Mouse (Mus musculus) heart, adult 2 months (tissue): ENCODE measurements around the gene Cnga2.
A peak's percentile ranks its signal among the peaks of the same experiment; 100 is the strongest.

Experiments
- CTCF ChIP-seq: fragments of 200-600 bp; IDR thresholded peaks from 2 replicates; pipeline ENCODE4 v1.8.1; 2022; ENCODE audit warnings: antibody characterized with exemption, mild to moderate bottlenecking, moderate library complexity
- EP300 ChIP-seq: fragments of 200-500 bp; IDR thresholded peaks from 2 replicates; pipeline ENCODE4 v1.6.1; 2011; ENCODE audit warnings: low read depth, low read length, control low read depth; ENCODE audit not compliant: insufficient read depth
- POLR2A ChIP-seq: fragments of 200-500 bp; IDR thresholded peaks from 2 replicates; pipeline ENCODE4 v1.6.1; 2011; ENCODE audit warnings: mild to moderate bottlenecking, low read depth, low read length, control low read depth; ENCODE audit not compliant: insufficient read depth

- no peak for TF ChIP-seq CTCF
- TF ChIP-seq EP300 = 0 out of 2 replicates have a peak, but pooled peaks have one; percentile 34
- no peak for TF ChIP-seq POLR2A
Observed at GRCm38 (mm10) chrX:72012236-72012635, 20.6 kb downstream of the Cnga2 start.
